Mouse (Mus musculus) forebrain, embryonic 13.5 days (tissue): ENCODE results near the gene Scand1. TPM values are rescaled to one million over a fixed set of nuclear protein-coding genes. Genes with fewer than 3 reads are reported as not detected.

Source experiments
- ATAC-seq: fragments of 200-750 bp; cut with Nextera tagmentation; 2 replicates; pipeline ENCODE4 v1.8.0; 2017
- H3K27ac ChIP-seq: fragments of 300-500 bp; sonication (generic); 2 replicates; pipeline ENCODE4 v1.5.1; 2015; ENCODE audit warnings: inconsistent platforms, mild to moderate bottlenecking, moderate library complexity
- H3K27me3 ChIP-seq: fragments of 300-500 bp; sonication (generic); 2 replicates; pipeline ENCODE4 v1.6.1; 2015; ENCODE audit warnings: mild to moderate bottlenecking, inconsistent platforms
- H3K36me3 ChIP-seq: fragments of 300-500 bp; sonication (generic); 2 replicates; pipeline ENCODE4 v1.6.1; 2015; ENCODE audit warnings: mild to moderate bottlenecking, inconsistent platforms; ENCODE audit not compliant: poor library complexity, severe bottlenecking
- H3K4me1 ChIP-seq: fragments of 300-500 bp; sonication (generic); 2 replicates; pipeline ENCODE4 v1.6.1; 2015; ENCODE audit warnings: inconsistent platforms
- H3K4me2 ChIP-seq: fragments of 300-500 bp; sonication (generic); 2 replicates; pipeline ENCODE4 v1.6.1; 2015; ENCODE audit warnings: inconsistent platforms, mild to moderate bottlenecking, moderate library complexity
- H3K4me3 ChIP-seq: fragments of 300-500 bp; sonication (generic); 2 replicates; pipeline ENCODE4 v1.5.1; 2015; ENCODE audit warnings: mild to moderate bottlenecking, inconsistent platforms
- H3K9ac ChIP-seq: fragments of 300-500 bp; sonication (generic); 2 replicates; pipeline ENCODE4 v1.6.1; 2015; ENCODE audit warnings: mild to moderate bottlenecking, inconsistent platforms
- H3K9me3 ChIP-seq: fragments of 300-500 bp; sonication (generic); replicated peaks from 2 replicates; pipeline ENCODE4 v1.6.1; 2016; ENCODE audit warnings: inconsistent platforms
- WGBS: fragments of 180-500 bp; shearing (Covaris S2); methylation state at CpG from one replicate; pipeline ENCODE4 v1.1.7; 2015; 5-methylcytosine and 5-hydroxymethylcytosine counted together
- polyA plus RNA-seq: library from polyadenylated mRNA; unstranded; fragments of >200 nt; fragmentation: Nextera tagmentation; extraction: Ambion mirVana; gene quantifications from 2 replicates; pipeline ENCODE4 v1.2.1, GENCODE M21; 2015

Gene Scand1
- 72.2 and 85.3 TPM in 2 replicates for polyA plus RNA-seq

- Histone ChIP-seq H3K9ac (peak within 1 kb of the TSS; percentile 96), H3K27ac (peak within 1 kb of the TSS; percentile 96), H3K9me3 (no peaks in the 10 kb centered on the region), H3K36me3 (peaks cover 6% of the 10 kb centered on the region), H3K4me2 (peak within 1 kb of the TSS; percentile 89), H3K4me1 (peaks cover 12% of the 10 kb centered on the region), H3K4me3 (peak within 1 kb of the TSS; percentile 88), H3K27me3 (no peaks in the 10 kb centered on the region)
- peak; percentile 94 for ATAC-seq
- under 1% methylated on average over 42 of the region's 49 CpGs for WGBS
These were observed at the start of gene Scand1, which contains the start of gene Cnbd2 for GRCm38 (mm10) chr2:156312297-156312897. Scand1 (minus strand) TSS chr2:156312704. Cnbd2 (plus strand) TSS chr2:156312299.

DNA sequence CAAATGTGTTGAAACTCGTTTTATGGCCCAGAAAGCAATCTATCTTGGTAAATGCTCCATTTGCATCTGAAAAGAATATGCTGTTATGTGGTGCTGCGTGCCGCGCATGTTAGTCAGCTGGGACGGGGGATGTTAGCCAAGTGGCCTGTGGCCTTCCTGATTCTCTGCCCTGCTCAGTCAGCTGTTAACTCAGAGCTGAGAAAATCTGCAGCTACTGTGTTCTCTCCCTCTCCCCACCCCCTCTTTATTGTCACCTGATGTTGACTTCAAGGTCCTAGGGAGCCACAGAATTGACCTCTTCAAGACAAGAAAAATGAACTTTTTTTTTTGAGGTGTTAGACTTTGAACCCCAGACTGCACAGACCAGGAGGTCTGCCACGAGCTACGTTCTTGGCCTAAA is 43.5 kb upstream of the Scand1 start:
- Histone ChIP-seq H3K36me3 (no peaks in the 10 kb centered on the region), H3K27ac (peak overlapping the region; percentile 3; the same call in 1 of the 2 replicates)

DNA sequence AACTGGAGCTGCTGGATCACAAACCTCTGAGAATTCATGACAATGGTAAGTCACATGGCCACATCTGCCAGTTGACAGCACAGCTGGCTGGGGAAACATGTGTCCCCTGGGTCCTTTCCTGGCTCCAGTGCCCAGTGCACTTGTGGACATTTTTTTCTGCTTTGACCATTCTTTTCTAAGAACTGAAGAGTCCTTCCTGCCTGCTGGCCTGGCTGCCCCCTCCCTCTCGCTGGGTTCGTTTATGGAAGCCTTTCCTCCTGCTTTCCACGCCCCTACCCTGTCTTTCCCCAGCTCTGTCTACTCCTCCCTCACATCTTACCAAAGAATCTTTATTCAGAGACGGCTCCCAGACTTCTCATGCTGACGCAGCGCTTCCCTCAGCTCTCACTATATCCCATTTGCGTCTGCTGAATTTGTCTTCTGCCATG is 40.8 kb upstream of the Scand1 start:
- Histone ChIP-seq H3K9ac (no peak overlapping the region), H3K27me3 (no peaks in the 10 kb centered on the region), H3K36me3 (no peaks in the 10 kb centered on the region), H3K4me3 (no peak overlapping the region), H3K4me2 (no peak overlapping the region), H3K27ac (no peak overlapping the region), H3K4me1 (no peaks in the 10 kb centered on the region; the same call in 1 of the 2 replicates), H3K9me3 (no peaks in the 10 kb centered on the region)
- ATAC-seq: no peak
- 56% methylated on average over 7 of the region's 7 CpGs for WGBS

More for the DNA sequence above, 43.5 kb upstream of the Scand1 start:
- no peak overlapping the region for H3K4me2 ChIP-seq
- ATAC-seq: no peak; the same call in 1 of the 2 replicates
- no peak overlapping the region for H3K4me3 ChIP-seq
- 53% methylated on average over 7 of the region's 7 CpGs for WGBS
- H3K27me3 ChIP-seq: no peaks in the 10 kb centered on the region
- H3K4me1 ChIP-seq: no peaks in the 10 kb centered on the region; the same call in 1 of the 2 replicates
- no peak overlapping the region for H3K9ac ChIP-seq
- H3K9me3 ChIP-seq: no peaks in the 10 kb centered on the region

DNA sequence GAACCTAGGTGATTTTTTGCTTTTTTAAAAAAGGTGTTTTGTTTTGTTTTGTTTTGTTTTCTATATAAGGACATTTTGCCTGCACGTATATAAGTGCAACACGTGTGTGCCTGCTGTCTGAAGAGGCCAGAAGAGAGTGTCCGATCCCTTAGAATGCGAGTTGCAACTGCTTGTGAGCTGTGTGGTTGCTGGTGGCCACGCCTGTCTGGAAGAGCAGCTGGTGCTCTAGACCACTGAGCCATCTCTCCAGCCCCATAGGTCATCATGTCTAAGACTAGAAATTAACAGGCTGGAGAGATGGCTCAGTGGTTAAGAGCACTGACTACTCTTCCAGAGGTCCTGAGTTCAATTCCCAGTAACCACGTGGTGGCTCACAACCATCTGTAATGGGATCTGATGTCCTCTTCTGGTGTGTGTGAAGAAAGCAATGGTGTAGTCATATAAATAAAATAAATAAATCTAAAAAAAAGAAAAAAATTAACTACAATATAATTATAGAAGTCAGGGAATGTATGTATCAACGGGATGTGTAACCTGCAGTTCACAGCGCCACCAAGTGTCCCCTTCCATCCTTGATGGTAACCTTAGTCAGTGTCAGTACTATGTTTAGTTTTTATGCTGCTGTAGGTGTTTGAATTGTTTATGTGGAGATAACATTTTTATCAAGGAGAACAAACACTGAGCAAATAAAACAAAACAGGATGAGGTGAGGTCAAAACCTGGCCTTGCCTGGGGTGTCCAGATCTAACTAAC is 40.1 kb upstream of the Scand1 start:
- no peak overlapping the region for H3K9ac ChIP-seq
- H3K9me3 ChIP-seq: no peaks in the 10 kb centered on the region
- H3K36me3 ChIP-seq: no peaks in the 10 kb centered on the region
- 77% methylated on average over 8 of the region's 8 CpGs for WGBS
- H3K4me3 ChIP-seq: no peak overlapping the region
- no peaks in the 10 kb centered on the region; the same call in 1 of the 2 replicates for H3K4me1 ChIP-seq
- ATAC-seq: no peak
- H3K27ac ChIP-seq: no peak overlapping the region
- H3K4me2 ChIP-seq: no peak overlapping the region
- H3K27me3 ChIP-seq: no peaks in the 10 kb centered on the region

DNA sequence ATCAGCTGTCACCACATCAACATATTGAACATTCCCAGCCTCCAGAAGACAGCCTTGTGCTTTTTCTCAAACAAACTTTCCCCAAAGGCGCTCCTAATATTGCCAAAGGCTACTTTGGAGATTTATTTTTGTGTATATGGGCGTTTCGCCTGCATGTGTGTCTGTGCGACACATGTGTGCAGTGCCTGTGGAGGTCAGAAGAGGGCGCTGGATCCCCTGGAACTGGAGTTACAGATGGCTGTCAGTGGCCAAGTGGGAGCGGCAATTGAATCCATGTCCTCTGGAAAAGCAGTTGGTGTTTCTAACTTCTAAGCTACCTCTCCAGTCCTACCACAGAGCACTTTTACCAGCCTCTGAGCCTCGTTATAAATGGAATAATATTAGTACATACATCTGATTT is 38.7 kb upstream of the Scand1 start:
- WGBS: 82% methylated on average over 7 of the region's 7 CpGs
- Histone ChIP-seq H3K27me3 (no peaks in the 10 kb centered on the region), H3K4me3 (no peak overlapping the region), H3K9me3 (no peaks in the 10 kb centered on the region), H3K4me2 (no peak overlapping the region), H3K27ac (no peak overlapping the region), H3K36me3 (no peaks in the 10 kb centered on the region), H3K4me1 (no peaks in the 10 kb centered on the region; the same call in 1 of the 2 replicates), H3K9ac (no peak overlapping the region)
- ATAC-seq: no peak

- Histone ChIP-seq H3K27me3 (no peaks in the 10 kb centered on the region), H3K4me2 (no peak overlapping the region), H3K9ac (no peak overlapping the region), H3K4me1 (no peaks in the 10 kb centered on the region), H3K36me3 (no peaks in the 10 kb centered on the region), H3K4me3 (no peak overlapping the region), H3K9me3 (no peaks in the 10 kb centered on the region), H3K27ac (no peak overlapping the region)
- WGBS: 93% methylated on average over 4 of the region's 4 CpGs
- ATAC-seq: no peak
These were observed 36.9 kb upstream of the Scand1 start for GRCm38 (mm10) chr2:156349286-156349848.

- Histone ChIP-seq H3K27ac (no peak overlapping the region), H3K27me3 (no peaks in the 10 kb centered on the region), H3K4me1 (no peaks in the 10 kb centered on the region), H3K4me3 (no peak overlapping the region), H3K9ac (no peak overlapping the region), H3K9me3 (no peaks in the 10 kb centered on the region), H3K4me2 (no peak overlapping the region), H3K36me3 (no peaks in the 10 kb centered on the region)
- WGBS: 72% methylated on average over 4 of the region's 4 CpGs
- ATAC-seq: no peak
These were observed 36.3 kb upstream of the Scand1 start for GRCm38 (mm10) chr2:156348812-156349211.

DNA sequence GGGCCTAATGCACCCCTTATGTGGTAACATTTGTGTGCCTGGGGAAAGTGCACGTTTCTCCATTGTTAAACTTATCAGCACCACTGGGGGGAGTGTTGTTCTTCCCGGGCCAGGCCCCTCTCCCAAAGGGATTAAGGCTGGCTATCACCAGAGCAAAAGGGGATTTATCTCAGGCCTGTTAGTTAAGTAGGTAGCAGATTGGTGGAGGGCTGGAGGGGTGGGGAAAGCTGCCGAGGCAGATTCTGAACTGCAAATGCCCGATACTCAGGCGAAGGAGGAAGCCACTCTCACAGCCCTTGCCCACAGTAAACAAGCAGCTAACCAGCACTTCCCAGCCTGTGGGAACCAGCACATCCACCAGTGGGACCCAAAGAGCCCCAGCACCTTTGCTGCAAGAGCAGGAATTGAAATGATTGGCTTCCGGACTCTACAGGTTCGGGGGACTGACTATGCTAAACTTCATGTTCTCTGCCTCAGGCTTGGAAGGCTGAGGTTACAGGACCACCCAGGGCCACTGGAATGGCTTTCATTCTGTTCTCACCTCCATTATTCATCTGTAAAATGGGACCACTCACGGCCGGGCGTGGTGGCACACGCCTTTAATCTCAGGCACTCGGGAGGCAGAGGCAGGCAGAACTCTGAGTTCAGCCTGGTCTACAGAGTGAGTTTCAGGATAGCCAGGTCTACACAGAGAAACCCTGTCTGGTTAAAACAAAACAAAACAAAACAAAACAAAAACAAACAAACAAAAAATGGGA is 32.5 kb upstream of the Scand1 start:
- H3K27ac ChIP-seq: no peak overlapping the region
- H3K36me3 ChIP-seq: no peaks in the 10 kb centered on the region
- H3K27me3 ChIP-seq: no peaks in the 10 kb centered on the region
- no peaks in the 10 kb centered on the region for H3K9me3 ChIP-seq
- no peak overlapping the region for H3K9ac ChIP-seq
- no peak overlapping the region for H3K4me3 ChIP-seq
- no peaks in the 10 kb centered on the region for H3K4me1 ChIP-seq
- no peak overlapping the region for H3K4me2 ChIP-seq
- ATAC-seq: no peak
- WGBS: 54% methylated on average over 12 of the region's 12 CpGs

GRCm38 (mm10) chr2:156340078-156340477 is 27.6 kb upstream of the Scand1 start:
- H3K4me2 ChIP-seq: no peak overlapping the region
- no peaks in the 10 kb centered on the region for H3K4me1 ChIP-seq
- H3K9me3 ChIP-seq: no peaks in the 10 kb centered on the region
- H3K27me3 ChIP-seq: no peaks in the 10 kb centered on the region
- WGBS: 93% methylated on average over 4 of the region's 4 CpGs
- H3K27ac ChIP-seq: no peak overlapping the region
- no peaks in the 10 kb centered on the region for H3K36me3 ChIP-seq
- H3K9ac ChIP-seq: no peak overlapping the region
- no peak for ATAC-seq
- H3K4me3 ChIP-seq: no peak overlapping the region

DNA sequence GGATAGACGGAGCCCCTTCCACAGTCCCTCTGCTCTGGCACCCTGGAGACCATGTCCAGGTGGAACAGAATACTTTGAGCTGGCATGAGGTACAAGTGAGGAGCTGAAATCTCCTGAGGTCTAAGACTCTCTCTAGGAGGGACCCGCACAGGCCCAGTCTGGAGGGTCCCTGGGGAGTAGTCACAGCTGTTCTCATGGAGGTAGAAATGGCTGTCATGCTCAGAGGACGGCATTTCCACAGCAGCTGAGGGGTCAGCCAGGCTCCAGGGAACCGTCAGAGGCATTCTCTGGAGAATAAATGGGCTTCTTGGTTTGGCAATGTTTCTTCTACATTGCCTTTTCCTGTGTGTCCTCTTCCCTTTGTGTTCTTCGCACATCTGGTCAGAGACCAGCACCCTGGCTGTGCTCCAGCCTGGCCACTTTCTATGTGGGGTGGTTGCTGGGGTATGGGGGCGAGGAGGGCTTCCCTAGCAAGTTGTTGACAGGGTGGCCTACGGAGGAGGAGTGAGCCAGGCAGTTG is 19.0 kb upstream of the Scand1 start:
- no peak overlapping the region for H3K9ac ChIP-seq
- H3K9me3 ChIP-seq: 0 out of 2 replicates have a peak, but pooled peaks cover 2% of the 10 kb centered on the region
- H3K4me3 ChIP-seq: no peak overlapping the region
- no peak overlapping the region for H3K27ac ChIP-seq
- ATAC-seq: no peak
- no peaks in the 10 kb centered on the region for H3K4me1 ChIP-seq
- H3K36me3 ChIP-seq: no peaks in the 10 kb centered on the region
- no peak overlapping the region for H3K4me2 ChIP-seq
- 87% methylated on average over 7 of the region's 7 CpGs for WGBS
- no peaks in the 10 kb centered on the region for H3K27me3 ChIP-seq

- no peak overlapping the region for H3K4me2 ChIP-seq
- no peaks in the 10 kb centered on the region for H3K36me3 ChIP-seq
- no peaks in the 10 kb centered on the region for H3K27me3 ChIP-seq
- H3K4me1 ChIP-seq: no peaks in the 10 kb centered on the region
- no peak overlapping the region for H3K4me3 ChIP-seq
- 0 out of 2 replicates have a peak, but pooled peaks cover 2% of the 10 kb centered on the region for H3K9me3 ChIP-seq
- no peak for ATAC-seq
- WGBS: 87% methylated on average over 1 of the region's 1 CpGs
- H3K27ac ChIP-seq: no peak overlapping the region
- no peak overlapping the region for H3K9ac ChIP-seq
These were observed 18.2 kb upstream of the Scand1 start for GRCm38 (mm10) chr2:156330681-156331080.
